ENCODE assay signal across 15 mouse cellular contexts in the genomic region with DNA sequence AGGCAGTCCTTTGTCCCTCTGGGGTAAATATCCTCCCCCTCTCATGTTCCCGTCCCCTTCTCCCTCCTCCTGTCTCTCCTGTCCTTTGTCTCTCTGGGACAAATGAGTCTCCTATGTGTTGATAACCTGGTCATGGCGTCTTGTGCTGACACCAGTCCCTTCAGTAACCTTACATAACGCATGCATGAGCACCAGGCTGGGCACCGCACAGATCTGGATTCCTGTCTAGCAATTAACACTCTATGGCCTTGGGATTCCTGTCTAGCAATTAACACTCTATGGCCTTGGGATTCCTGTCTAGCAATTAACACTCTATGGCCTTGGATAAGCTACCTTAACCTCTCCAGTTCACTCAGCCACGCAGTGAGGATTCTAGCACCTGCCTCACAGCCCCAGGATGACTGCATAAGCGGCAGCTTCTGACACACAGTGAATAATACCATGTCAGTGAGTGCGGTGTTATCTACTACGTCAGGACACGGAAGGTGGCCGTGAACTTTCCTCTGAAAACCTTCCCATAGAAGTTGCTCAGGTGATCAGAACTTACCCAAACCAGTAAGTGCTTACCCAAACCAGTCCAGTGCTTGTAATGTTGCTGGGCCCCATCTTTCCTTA.
"Had no signal": no experiment of that assay in that cellular context is flagged by ENCODE, and none has a peak within 500 bp of the region (broad histone marks: within the 10 kb centered on the region; RNA-seq: fewer than 3 reads in every experiment).

No protein-coding gene starts in this region.

- H3K4me2 ChIP-seq: limb, embryonic 15.5 days; liver, embryonic 12.5 days; lung, embryonic 14.5 days; neural tube, embryonic 13.5 days had no signal

- H3K4me1 ChIP-seq: limb, embryonic 15.5 days; liver, embryonic 12.5 days; midbrain, embryonic 10.5 days; neural tube, embryonic 13.5 days had no signal

- H3K27me3 ChIP-seq: limb, embryonic 15.5 days; liver, embryonic 12.5 days; neural tube, embryonic 13.5 days had no signal

- H3K9ac ChIP-seq: limb, embryonic 15.5 days; liver, embryonic 12.5 days; lung, embryonic 14.5 days; neural tube, embryonic 13.5 days had no signal

- H3K27ac ChIP-seq: layer of hippocampus, adult 2 months; limb, embryonic 15.5 days; liver, embryonic 12.5 days; midbrain, embryonic 10.5 days; neural tube, embryonic 13.5 days had no signal

- H3K9me3 ChIP-seq: limb, embryonic 15.5 days; liver, embryonic 12.5 days; midbrain, embryonic 10.5 days; neural tube, embryonic 13.5 days had no signal

- DNase-seq: kidney, adult 9 months; kidney, postnatal 10 days; kidney, postnatal 4 days; lung, embryonic 14.5 days; lung, postnatal 10 days; lung, postnatal 4 days; right cerebral cortex, postnatal 4 days; spleen, adult 18-20 months; thymus, postnatal 4 days had no signal

- ATAC-seq: liver, embryonic 12.5 days; midbrain, embryonic 16.5 days had no signal

- H3K4me3 ChIP-seq: layer of hippocampus, adult 2 months; limb, embryonic 15.5 days; liver, embryonic 12.5 days; midbrain, embryonic 10.5 days; neural tube, embryonic 13.5 days had no signal
